Mouse (Mus musculus) heart, postnatal 0 days (tissue): ENCODE data around the gene Rock2.

Experiments used
- CTCF ChIP-seq: IDR thresholded peaks from 2 replicates; pipeline ENCODE4 v1.5.1; 2016; ENCODE audit warnings: antibody characterized with exemption, control low read depth, low read depth
- EP300 ChIP-seq: IDR thresholded peaks from 2 replicates; pipeline ENCODE4 v1.6.1; 2016; ENCODE audit warnings: antibody characterized with exemption, low read depth

DNA sequence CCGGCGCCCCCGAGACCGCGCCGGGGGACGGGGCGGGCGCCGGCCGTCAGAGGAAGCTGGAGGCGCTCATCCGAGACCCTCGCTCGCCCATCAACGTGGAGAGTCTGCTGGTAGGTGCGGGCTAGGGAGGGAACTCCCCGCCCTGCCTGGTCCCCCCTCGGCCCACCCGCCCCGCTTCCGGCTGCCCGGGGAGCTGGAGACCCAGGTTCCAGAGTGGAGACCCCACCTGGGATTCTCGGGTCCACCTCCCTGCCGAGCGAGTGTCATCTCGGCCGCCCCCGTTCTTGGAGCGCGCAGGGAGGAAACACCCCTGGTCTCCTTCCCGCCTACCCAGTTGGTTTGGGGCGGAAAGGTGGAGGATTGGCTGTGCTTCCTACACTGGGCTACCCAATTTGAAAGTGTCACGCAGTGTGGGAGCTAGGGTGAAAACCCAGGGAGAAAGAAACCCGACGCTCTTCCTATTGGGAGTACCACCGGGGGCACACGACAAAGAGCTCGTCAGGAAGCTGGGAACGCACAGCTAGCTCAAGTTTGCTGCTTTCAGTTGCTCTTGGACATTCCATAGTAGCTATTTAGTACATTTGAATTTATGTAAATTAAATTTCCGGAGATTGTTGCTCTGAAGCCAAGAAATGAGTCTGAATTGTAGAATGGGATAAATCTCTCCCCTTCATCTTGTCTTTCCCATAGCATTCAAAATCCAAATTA lies 680 bp downstream of the Rock2 start:
- no peak for TF ChIP-seq CTCF
- no peak for TF ChIP-seq EP300
